Mouse (Mus musculus): Measurements from ENCODE around the gene Slc15a3. TPM values are rescaled to one million over a fixed set of nuclear protein-coding genes. Genes with fewer than 3 reads are reported as not detected.
A peak's percentile ranks its signal among the peaks of the same experiment; 100 is the strongest.

The Slc15a3 gene
- total and polyA plus RNA-seq, 2 experiments from 2014 or later, result 0.21 to 1.5 TPM

DNA sequence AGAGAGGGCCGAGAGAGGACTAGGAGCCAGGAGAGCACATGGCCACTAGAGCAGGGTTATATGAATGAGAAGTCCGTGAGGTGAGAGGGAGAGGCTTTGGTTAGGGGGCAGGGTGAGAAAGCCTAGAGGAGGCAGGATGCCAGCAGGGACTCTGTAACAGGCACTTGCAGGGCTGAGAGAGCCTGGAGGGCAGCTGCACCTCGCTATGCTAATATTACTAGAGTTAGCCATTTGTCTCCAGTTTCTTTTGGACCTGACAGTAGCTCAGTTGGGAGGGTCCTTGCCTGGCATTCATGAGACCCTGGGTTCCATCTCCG is 29.4 kb upstream of the Slc15a3 start:
- no peak overlapping the region for H3K4me2 ChIP-seq (ENCODE audit: low read depth, low read length)
- no peak for DNase-seq (ENCODE audit: low spot score)
- H3K27ac ChIP-seq, result peak overlapping the region; percentile 56
- TF ChIP-seq CTCF (IDR thresholded peaks at IDR 0.05; ENCODE audit: low read depth), result no peak
- no peak overlapping the region for H3K4me3 ChIP-seq (ENCODE audit: low read length)
- no peak overlapping the region for H3K9ac ChIP-seq (replicated peaks; ENCODE audit: low read length)
- H3K9me3 ChIP-seq (ENCODE audit: low read length), result no peaks in the 10 kb centered on the region
- no peaks in the 10 kb centered on the region for H3K36me3 ChIP-seq (ENCODE audit: insufficient read depth, low read length)
- peak; percentile 11; the same call in 1 of the 2 replicates for ATAC-seq
- H3K4me1 ChIP-seq (ENCODE audit: insufficient read depth, low read length), result peaks cover 9% of the 10 kb centered on the region; the same call in 1 of the 2 replicates
- H3K27me3 ChIP-seq (ENCODE audit: insufficient read depth, low read length), result no peaks in the 10 kb centered on the region
- WGBS, result 49% methylated on average over 4 of the region's 4 CpGs

DNA sequence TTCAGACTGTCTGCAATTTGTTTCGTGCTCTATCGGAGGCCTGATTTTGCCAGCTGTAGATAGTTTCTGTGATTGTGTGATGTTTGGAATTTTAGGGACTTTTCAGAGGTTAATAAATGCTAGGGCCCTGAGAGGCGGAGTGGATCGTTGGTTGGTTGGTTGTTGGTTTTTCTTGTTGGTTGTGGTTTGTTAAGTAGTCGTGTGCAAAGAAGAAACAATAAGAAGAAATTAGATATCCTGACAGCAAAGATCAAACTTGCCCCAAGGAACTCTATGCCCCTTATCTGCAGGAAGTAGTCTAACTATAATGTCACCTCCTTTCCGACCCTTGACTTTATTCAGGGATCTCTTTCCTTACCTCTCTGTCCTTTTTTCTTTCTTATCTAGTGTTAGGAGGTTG is 28.1 kb upstream of the Slc15a3 start:
- Histone ChIP-seq H3K9ac (replicated peaks; ENCODE audit: low read length) (no peak overlapping the region), H3K4me3 (ENCODE audit: low read length) (no peak overlapping the region), H3K9me3 (ENCODE audit: low read length) (no peaks in the 10 kb centered on the region), H3K36me3 (ENCODE audit: insufficient read depth, low read length) (no peaks in the 10 kb centered on the region), H3K4me1 (ENCODE audit: insufficient read depth, low read length) (peaks cover 9% of the 10 kb centered on the region; the same call in 1 of the 2 replicates), H3K4me2 (ENCODE audit: low read depth, low read length) (no peak overlapping the region), H3K27ac (no peak overlapping the region), H3K27me3 (ENCODE audit: insufficient read depth, low read length) (no peaks in the 10 kb centered on the region)
- DNase-seq (ENCODE audit: low spot score) (no peak), ATAC-seq (no peak)
- TF ChIP-seq CTCF (IDR thresholded peaks at IDR 0.05; ENCODE audit: low read depth), result no peak
- 91% methylated on average over 6 of the region's 6 CpGs for WGBS

DNA sequence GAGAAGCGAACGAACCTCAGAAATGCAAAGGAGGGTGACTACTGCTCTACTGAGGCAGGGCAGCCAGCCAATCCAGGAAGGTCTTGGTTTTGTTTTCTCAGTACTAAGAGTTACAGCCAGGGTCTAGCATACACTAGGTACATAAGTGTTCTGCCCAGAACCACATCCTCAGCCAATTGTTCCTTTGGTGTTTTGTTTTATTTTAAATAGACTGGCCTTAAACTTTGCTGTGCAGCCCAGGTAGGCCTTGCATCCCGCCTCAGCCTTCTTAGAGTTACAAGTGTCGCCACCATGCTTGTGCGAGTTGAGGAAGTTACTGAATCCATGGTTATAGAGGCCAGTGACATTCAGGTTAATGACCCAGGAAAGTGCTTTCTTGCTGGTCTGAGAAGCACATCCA is 26.5 kb upstream of the Slc15a3 start:
- no peaks in the 10 kb centered on the region for H3K9me3 ChIP-seq (ENCODE audit: low read length)
- no peak overlapping the region for H3K4me2 ChIP-seq (ENCODE audit: low read depth, low read length)
- no peak for TF ChIP-seq CTCF (IDR thresholded peaks at IDR 0.05; ENCODE audit: low read depth)
- no peaks in the 10 kb centered on the region for H3K27me3 ChIP-seq (ENCODE audit: insufficient read depth, low read length)
- ATAC-seq, result no peak
- DNase-seq (ENCODE audit: low spot score), result no peak
- H3K4me1 ChIP-seq (ENCODE audit: insufficient read depth, low read length), result peaks cover 9% of the 10 kb centered on the region; the same call in 1 of the 2 replicates
- H3K27ac ChIP-seq, result no peak overlapping the region
- no peak overlapping the region for H3K4me3 ChIP-seq (ENCODE audit: low read length)
- no peaks in the 10 kb centered on the region for H3K36me3 ChIP-seq (ENCODE audit: insufficient read depth, low read length)
- whole genome bisulfite sequencing, result 97% methylated on average over 5 of the region's 5 CpGs
- no peak overlapping the region for H3K9ac ChIP-seq (replicated peaks; ENCODE audit: low read length)

- H3K4me1 ChIP-seq (ENCODE audit: insufficient read depth, low read length), result peaks cover 9% of the 10 kb centered on the region; the same call in 1 of the 2 replicates
- 58% methylated on average over 7 of the region's 7 CpGs for WGBS
- no peaks in the 10 kb centered on the region for H3K9me3 ChIP-seq (ENCODE audit: low read length)
- H3K9ac ChIP-seq (replicated peaks; ENCODE audit: low read length), result no peak overlapping the region
- no peak overlapping the region for H3K4me2 ChIP-seq (ENCODE audit: low read depth, low read length)
- H3K27ac ChIP-seq, result no peak overlapping the region
- DNase-seq (ENCODE audit: low spot score) (no peak), ATAC-seq (no peak)
- H3K4me3 ChIP-seq (ENCODE audit: low read length), result no peak overlapping the region
- H3K27me3 ChIP-seq (ENCODE audit: insufficient read depth, low read length), result no peaks in the 10 kb centered on the region
- no peaks in the 10 kb centered on the region for H3K36me3 ChIP-seq (ENCODE audit: insufficient read depth, low read length)
- TF ChIP-seq CTCF (IDR thresholded peaks at IDR 0.05; ENCODE audit: low read depth), result no peak
Observed at GRCm38 (mm10) chr19:10813905-10814304, 25.6 kb upstream of the Slc15a3 start.

- Histone ChIP-seq H3K9ac (replicated peaks; ENCODE audit: low read length) (no peak overlapping the region), H3K4me3 (ENCODE audit: low read length) (no peak overlapping the region), H3K27me3 (ENCODE audit: insufficient read depth, low read length) (no peaks in the 10 kb centered on the region), H3K4me2 (ENCODE audit: low read depth, low read length) (no peak overlapping the region), H3K36me3 (ENCODE audit: insufficient read depth, low read length) (no peaks in the 10 kb centered on the region), H3K9me3 (ENCODE audit: low read length) (no peaks in the 10 kb centered on the region), H3K27ac (no peak overlapping the region), H3K4me1 (ENCODE audit: insufficient read depth, low read length) (no peaks in the 10 kb centered on the region)
- DNase-seq (ENCODE audit: low spot score) (no peak), ATAC-seq (no peak)
- no peak for TF ChIP-seq CTCF (IDR thresholded peaks at IDR 0.05; ENCODE audit: low read depth)
- 90% methylated on average over 6 of the region's 6 CpGs for WGBS
Observed at GRCm38 (mm10) chr19:10815871-10816270, 23.7 kb upstream of the Slc15a3 start.

DNA sequence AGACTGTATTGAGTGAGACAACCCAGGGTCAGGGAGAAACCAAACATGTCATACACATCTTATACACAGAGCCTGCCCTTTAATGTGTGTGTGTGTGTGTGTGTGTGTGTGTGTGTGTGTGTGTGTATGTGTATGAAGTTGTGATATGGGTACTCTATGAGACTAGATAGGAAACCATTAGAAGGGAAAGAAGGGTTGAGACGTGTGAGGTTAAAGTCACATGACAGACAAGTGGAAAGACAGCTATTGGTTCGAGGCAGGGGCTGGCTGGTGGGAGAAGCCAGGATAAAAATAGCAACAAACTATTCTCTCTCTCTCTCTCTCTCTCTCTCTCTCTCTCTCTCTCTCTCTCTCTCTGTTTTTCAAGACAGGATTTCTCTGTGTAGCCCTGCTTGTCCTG is 23.1 kb upstream of the Slc15a3 start:
- Histone ChIP-seq H3K27me3 (ENCODE audit: insufficient read depth, low read length) (no peaks in the 10 kb centered on the region), H3K9ac (replicated peaks; ENCODE audit: low read length) (no peak overlapping the region), H3K9me3 (ENCODE audit: low read length) (no peaks in the 10 kb centered on the region), H3K4me3 (ENCODE audit: low read length) (no peak overlapping the region), H3K4me2 (ENCODE audit: low read depth, low read length) (no peak overlapping the region), H3K36me3 (ENCODE audit: insufficient read depth, low read length) (no peaks in the 10 kb centered on the region), H3K27ac (no peak overlapping the region), H3K4me1 (ENCODE audit: insufficient read depth, low read length) (no peaks in the 10 kb centered on the region)
- ATAC-seq (no peak), DNase-seq (ENCODE audit: low spot score) (no peak)
- TF ChIP-seq CTCF (IDR thresholded peaks at IDR 0.05; ENCODE audit: low read depth), result no peak
- WGBS, result 71% methylated on average over 2 of the region's 2 CpGs

DNA sequence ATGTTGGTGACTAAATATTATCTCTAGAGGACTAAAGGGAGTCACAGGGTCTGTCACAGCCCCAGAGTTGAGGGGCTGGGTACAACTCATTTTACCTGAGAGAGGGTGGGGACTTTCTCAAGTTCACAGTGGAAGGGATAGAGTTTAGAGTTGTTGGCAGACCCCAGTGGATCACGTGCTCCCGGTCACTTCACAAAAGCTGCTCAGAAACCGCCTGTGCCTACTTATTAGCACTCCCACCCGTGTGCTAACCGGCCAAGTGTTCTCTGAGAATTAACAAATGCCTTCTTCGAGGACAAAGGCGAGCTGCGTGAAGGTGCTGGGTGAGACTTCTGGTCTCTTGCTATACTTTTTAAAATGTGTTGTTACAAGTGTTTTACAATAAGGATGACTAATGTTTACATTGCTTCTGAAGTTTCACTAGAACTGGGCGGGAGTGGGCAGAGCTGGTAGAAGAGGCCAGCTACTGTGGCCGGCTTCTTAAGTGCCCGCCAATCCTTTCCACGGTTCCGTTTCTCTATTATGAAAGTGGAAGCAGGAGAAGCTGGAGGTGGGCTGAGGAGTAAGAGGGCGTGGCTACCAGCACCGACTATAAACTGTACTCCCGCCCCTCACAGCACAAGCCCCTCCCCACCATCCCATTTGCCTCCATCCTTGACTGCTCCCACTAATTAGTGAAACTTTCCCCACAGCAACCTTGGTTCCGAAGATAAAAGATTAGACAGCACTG is 21.1 kb upstream of the Slc15a3 start:
- Histone ChIP-seq H3K4me2 (ENCODE audit: low read depth, low read length) (no peak overlapping the region), H3K36me3 (ENCODE audit: insufficient read depth, low read length) (no peaks in the 10 kb centered on the region), H3K27ac (no peak overlapping the region), H3K4me3 (ENCODE audit: low read length) (no peak overlapping the region), H3K9ac (replicated peaks; ENCODE audit: low read length) (no peak overlapping the region), H3K9me3 (ENCODE audit: low read length) (no peaks in the 10 kb centered on the region), H3K27me3 (ENCODE audit: insufficient read depth, low read length) (no peaks in the 10 kb centered on the region), H3K4me1 (ENCODE audit: insufficient read depth, low read length) (no peaks in the 10 kb centered on the region)
- TF ChIP-seq CTCF (IDR thresholded peaks at IDR 0.05; ENCODE audit: low read depth), result no peak
- ATAC-seq (no peak), DNase-seq (ENCODE audit: low spot score) (no peak)
- 45% methylated on average over 17 of the region's 17 CpGs for WGBS

Data from hindbrain, postnatal 0 days (tissue).